Mouse (Mus musculus): ENCODE results near the gene Lrrc28. TPM values are rescaled to one million over a fixed set of nuclear protein-coding genes. Genes with fewer than 3 reads are reported as not detected.
"Not testable (repeated sequence)": the region's sequence is repeated elsewhere in the genome, so short reads cannot be mapped to it uniquely, and the experiment has no call there.

The Lrrc28 gene
- total and polyA plus RNA-seq, 3 experiments, result 8.9 to 41.2 (median 16.6) TPM

GRCm38 (mm10) chr7:67529381-67529780 lies 115.7 kb downstream of the Lrrc28 start:
- Histone ChIP-seq H3K36me3 (replicated peaks) (peaks cover 25% of the 10 kb centered on the region), H3K4me3 (ENCODE audit: low read depth, low read length) (no peak overlapping the region)
- ATAC-seq (ENCODE audit: extremely low read depth, insufficient number of reproducible peaks, low FRiP score, poor library complexity, severe bottlenecking), result no peak

GRCm38 (mm10) chr7:67528821-67529221 lies 116.2 kb downstream of the Lrrc28 start:
- no peaks in the 10 kb centered on the region for H3K9me3 ChIP-seq (replicated peaks)
- peaks cover 25% of the 10 kb centered on the region for H3K36me3 ChIP-seq (replicated peaks)
- no peak overlapping the region for H3K4me3 ChIP-seq (ENCODE audit: low read depth, low read length)
- H3K4me1 ChIP-seq (ENCODE audit: insufficient read depth, low read depth, low read length), result no peaks in the 10 kb centered on the region
- no peak for TF ChIP-seq GATA1 (IDR thresholded peaks at IDR 0.05; ENCODE audit: borderline replicate concordance, low read length)
- ATAC-seq (ENCODE audit: extremely low read depth, insufficient number of reproducible peaks, low FRiP score, poor library complexity, severe bottlenecking) (no peak), DNase-seq (ENCODE audit: low spot score) (no peak)
- no peaks in the 10 kb centered on the region for H3K27me3 ChIP-seq (ENCODE audit: insufficient read depth, low read length)

More at GRCm38 (mm10) chr7:67529381-67529780, 115.7 kb downstream of the Lrrc28 start:
- H3K4me1 ChIP-seq (ENCODE audit: insufficient read depth, low read depth, low read length), result no peaks in the 10 kb centered on the region
- H3K9me3 ChIP-seq (replicated peaks), result no peaks in the 10 kb centered on the region
- no peak for DNase-seq (ENCODE audit: low spot score)
- no peaks in the 10 kb centered on the region for H3K27me3 ChIP-seq (ENCODE audit: insufficient read depth, low read length)
- TF ChIP-seq GATA2 (IDR thresholded peaks at IDR 0.05; ENCODE audit: borderline replicate concordance, low read depth, low read length) (no peak), POLR2AphosphoS5 (IDR thresholded peaks at IDR 0.05; ENCODE audit: insufficient replicate concordance, low read depth, low read length) (no peak), TAL1 (conservative IDR thresholded peaks at IDR 0.05; ENCODE audit: low read depth, low read length) (no peak)

GRCm38 (mm10) chr7:67528063-67528811 lies 116.8 kb downstream of the Lrrc28 start:
- no peak for TF ChIP-seq GATA1 (IDR thresholded peaks at IDR 0.05; ENCODE audit: borderline replicate concordance, low read length)
- TF ChIP-seq GATA2 (IDR thresholded peaks at IDR 0.05; ENCODE audit: borderline replicate concordance, low read depth, low read length), result no peak
- TF ChIP-seq CTCF (IDR thresholded peaks at IDR 0.05; ENCODE audit: low read depth, low read length), result no peak
- TF ChIP-seq TAL1 (conservative IDR thresholded peaks at IDR 0.05; ENCODE audit: low read depth, low read length), result no peak
- no peak for TF ChIP-seq POLR2AphosphoS5 (IDR thresholded peaks at IDR 0.05; ENCODE audit: insufficient replicate concordance, low read depth, low read length)
- ATAC-seq (ENCODE audit: extremely low read depth, insufficient number of reproducible peaks, low FRiP score, poor library complexity, severe bottlenecking) (no peak), DNase-seq (ENCODE audit: low spot score) (no peak)
- H3K36me3 ChIP-seq (replicated peaks), result peaks cover 25% of the 10 kb centered on the region
- H3K27me3 ChIP-seq (ENCODE audit: insufficient read depth, low read length), result no peaks in the 10 kb centered on the region
- no peaks in the 10 kb centered on the region for H3K4me1 ChIP-seq (ENCODE audit: insufficient read depth, low read depth, low read length)
- no peaks in the 10 kb centered on the region for H3K9me3 ChIP-seq (replicated peaks)
- no peak overlapping the region for H3K4me3 ChIP-seq (ENCODE audit: low read depth, low read length)

GRCm38 (mm10) chr7:67525886-67526580 lies 119.0 kb downstream of the Lrrc28 start:
- ATAC-seq (ENCODE audit: extremely low read depth, insufficient number of reproducible peaks, low FRiP score, poor library complexity, severe bottlenecking) (no peak), DNase-seq (ENCODE audit: low spot score) (no peak)
- Histone ChIP-seq H3K36me3 (replicated peaks) (peaks cover 24% of the 10 kb centered on the region), H3K9me3 (replicated peaks) (no peaks in the 10 kb centered on the region), H3K4me1 (ENCODE audit: insufficient read depth, low read depth, low read length) (no peaks in the 10 kb centered on the region), H3K4me3 (ENCODE audit: low read depth, low read length) (no peak overlapping the region), H3K27me3 (ENCODE audit: insufficient read depth, low read length) (no peaks in the 10 kb centered on the region)
- TF ChIP-seq GATA2 (IDR thresholded peaks at IDR 0.05; ENCODE audit: borderline replicate concordance, low read depth, low read length) (no peak), POLR2AphosphoS5 (IDR thresholded peaks at IDR 0.05; ENCODE audit: insufficient replicate concordance, low read depth, low read length) (no peak), TAL1 (conservative IDR thresholded peaks at IDR 0.05; ENCODE audit: low read depth, low read length) (no peak), GATA1 (IDR thresholded peaks at IDR 0.05; ENCODE audit: borderline replicate concordance, low read length) (no peak), CTCF (IDR thresholded peaks at IDR 0.05; ENCODE audit: low read depth, low read length) (no peak)

DNA sequence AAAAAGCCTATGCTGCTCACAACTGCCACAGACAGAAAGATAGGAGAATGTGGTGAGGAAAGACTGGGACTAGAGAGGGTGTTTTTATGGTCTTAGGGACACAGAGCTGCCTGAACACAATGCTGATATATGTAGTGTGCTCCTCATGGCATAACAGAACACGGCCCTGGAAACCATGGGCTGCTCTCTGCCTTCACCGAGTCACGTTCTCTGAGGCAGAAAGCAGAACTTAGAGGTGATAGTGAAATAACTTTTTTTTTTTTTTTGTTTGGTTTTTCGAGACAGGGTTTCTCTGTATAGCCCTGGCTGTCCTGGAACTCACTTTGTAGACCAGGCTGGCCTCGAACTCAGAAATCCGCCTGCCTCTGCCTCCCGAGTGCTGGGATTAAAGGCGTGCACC lies 121.0 kb downstream of the Lrrc28 start:
- peaks cover 20% of the 10 kb centered on the region for H3K36me3 ChIP-seq (replicated peaks)
- ATAC-seq (ENCODE audit: extremely low read depth, insufficient number of reproducible peaks, low FRiP score, poor library complexity, severe bottlenecking); DNase-seq (ENCODE audit: low spot score); H3K9me3 ChIP-seq (replicated peaks); H3K27me3 ChIP-seq (ENCODE audit: insufficient read depth, low read length); H3K4me1 ChIP-seq (ENCODE audit: insufficient read depth, low read depth, low read length); H3K4me3 ChIP-seq (ENCODE audit: low read depth, low read length): not testable (repeated sequence)

- TF ChIP-seq TAL1 (conservative IDR thresholded peaks at IDR 0.05; ENCODE audit: low read depth, low read length) (no peak), GATA1 (IDR thresholded peaks at IDR 0.05; ENCODE audit: borderline replicate concordance, low read length) (no peak), POLR2AphosphoS5 (IDR thresholded peaks at IDR 0.05; ENCODE audit: insufficient replicate concordance, low read depth, low read length) (no peak), CTCF (IDR thresholded peaks at IDR 0.05; ENCODE audit: low read depth, low read length) (no peak), GATA2 (IDR thresholded peaks at IDR 0.05; ENCODE audit: borderline replicate concordance, low read depth, low read length) (no peak)
- ATAC-seq (ENCODE audit: extremely low read depth, insufficient number of reproducible peaks, low FRiP score, poor library complexity, severe bottlenecking), result no peak
- no peaks in the 10 kb centered on the region for H3K9me3 ChIP-seq (replicated peaks)
- no peak overlapping the region for H3K4me3 ChIP-seq (ENCODE audit: low read depth, low read length)
- H3K36me3 ChIP-seq (replicated peaks), result peaks cover 14% of the 10 kb centered on the region
- DNase-seq (ENCODE audit: low spot score), result no peak
- H3K27me3 ChIP-seq (ENCODE audit: insufficient read depth, low read length), result no peaks in the 10 kb centered on the region
- H3K4me1 ChIP-seq (ENCODE audit: insufficient read depth, low read depth, low read length), result no peaks in the 10 kb centered on the region
Observed at GRCm38 (mm10) chr7:67523400-67523799, 121.7 kb downstream of the Lrrc28 start.

DNA sequence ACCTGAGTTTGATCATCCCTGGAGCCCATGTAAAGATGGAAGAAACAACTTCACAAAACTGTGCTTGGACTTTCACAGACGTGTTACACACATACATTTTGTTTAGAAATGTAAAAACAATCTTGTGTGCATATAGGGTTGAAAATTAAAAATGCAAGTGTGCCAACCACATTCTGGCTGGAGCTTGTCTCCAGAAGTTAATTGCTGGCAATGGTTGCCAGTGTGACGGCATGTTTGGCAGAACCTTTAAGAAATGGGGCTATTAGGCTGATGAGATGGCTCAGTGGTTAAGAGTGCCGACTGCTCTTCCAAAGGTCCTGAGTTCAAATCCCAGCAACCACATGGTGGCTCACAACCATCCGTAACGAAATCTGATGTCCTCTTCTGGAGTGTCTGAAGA lies 123.3 kb downstream of the Lrrc28 start:
- not testable (repeated sequence) for H3K9me3 ChIP-seq (replicated peaks); H3K36me3 ChIP-seq (replicated peaks); DNase-seq (ENCODE audit: low spot score); H3K4me3 ChIP-seq (ENCODE audit: low read depth, low read length); ATAC-seq (ENCODE audit: extremely low read depth, insufficient number of reproducible peaks, low FRiP score, poor library complexity, severe bottlenecking); H3K4me1 ChIP-seq (ENCODE audit: insufficient read depth, low read depth, low read length); H3K27me3 ChIP-seq (ENCODE audit: insufficient read depth, low read length)
